Mouse (Mus musculus) erythroblast, embryonic 14.5 days (primary cell): ENCODE measurements around the gene Ube2g1. TPM values are rescaled to one million over a fixed set of nuclear protein-coding genes. Genes with fewer than 3 reads are reported as not detected.
"Not testable (repeated sequence)": the region's sequence is repeated elsewhere in the genome, so short reads cannot be mapped to it uniquely, and the experiment has no call there.

ENCODE experiments used
- H3K27me3 ChIP-seq: 2 replicates; pipeline ENCODE4 v1.6.1; 2012; ENCODE audit warnings: inconsistent platforms; ENCODE audit not compliant: control insufficient read depth
- H3K36me3 ChIP-seq: 2 replicates; pipeline ENCODE4 v1.6.1; 2012; ENCODE audit warnings: mild to moderate bottlenecking, inconsistent platforms; ENCODE audit not compliant: control insufficient read depth
- H3K4me1 ChIP-seq: 2 replicates; pipeline ENCODE4 v1.6.1; 2012; ENCODE audit warnings: inconsistent platforms; ENCODE audit not compliant: control insufficient read depth
- H3K4me3 ChIP-seq: replicated peaks from 2 replicates; pipeline ENCODE3; 2012; ENCODE audit warnings: moderate library complexity, mild to moderate bottlenecking, inconsistent platforms
- H3K9me3 ChIP-seq: 2 replicates; pipeline ENCODE4 v1.6.1; 2012; ENCODE audit warnings: low read length, inconsistent platforms, mixed read lengths; ENCODE audit not compliant: control insufficient read depth
- GATA1 ChIP-seq: IDR thresholded peaks from 2 replicates; pipeline ENCODE4 v1.6.1; 2012; ENCODE audit warnings: low read length, inconsistent platforms, mixed read lengths
- TAL1 ChIP-seq: IDR thresholded peaks from 3 replicates; pipeline ENCODE4 v1.6.1; 2012; ENCODE audit warnings: low read length, inconsistent platforms, mixed read lengths
- polyA plus RNA-seq: library from polyadenylated mRNA; stranded (reverse); fragments of >175 nt; gene quantifications from 2 replicates; pipeline ENCODE4 v1.2.3, GENCODE M21; 2012

Gene Ube2g1
- polyA plus RNA-seq, 1 experiment = 1.4 TPM

- Histone ChIP-seq H3K9me3 (no peaks in the 10 kb centered on the region), H3K36me3 (peaks cover 60% of the 10 kb centered on the region), H3K4me3 (no peak overlapping the region), H3K27me3 (no peaks in the 10 kb centered on the region), H3K4me1 (peaks cover 58% of the 10 kb centered on the region)
- no peak for TF ChIP-seq GATA1
- TF ChIP-seq TAL1 = no peak
Observed at GRCm38 (mm10) chr11:72696368-72696971, 89.4 kb downstream of the Ube2g1 start.

GRCm38 (mm10) chr11:72697323-72697722, 90.2 kb downstream of the Ube2g1 start:
- Histone ChIP-seq H3K4me3 (no peak overlapping the region), H3K36me3 (peaks cover 58% of the 10 kb centered on the region), H3K9me3 (no peaks in the 10 kb centered on the region), H3K27me3 (no peaks in the 10 kb centered on the region), H3K4me1 (peaks cover 49% of the 10 kb centered on the region)
- TF ChIP-seq GATA1 = no peak
- TF ChIP-seq TAL1 = no peak

GRCm38 (mm10) chr11:72705111-72705510, 98.0 kb downstream of the Ube2g1 start:
- not testable (repeated sequence) for H3K27me3 ChIP-seq, H3K9me3 ChIP-seq, H3K4me3 ChIP-seq, H3K4me1 ChIP-seq
- peaks cover 60% of the 10 kb centered on the region for H3K36me3 ChIP-seq

DNA sequence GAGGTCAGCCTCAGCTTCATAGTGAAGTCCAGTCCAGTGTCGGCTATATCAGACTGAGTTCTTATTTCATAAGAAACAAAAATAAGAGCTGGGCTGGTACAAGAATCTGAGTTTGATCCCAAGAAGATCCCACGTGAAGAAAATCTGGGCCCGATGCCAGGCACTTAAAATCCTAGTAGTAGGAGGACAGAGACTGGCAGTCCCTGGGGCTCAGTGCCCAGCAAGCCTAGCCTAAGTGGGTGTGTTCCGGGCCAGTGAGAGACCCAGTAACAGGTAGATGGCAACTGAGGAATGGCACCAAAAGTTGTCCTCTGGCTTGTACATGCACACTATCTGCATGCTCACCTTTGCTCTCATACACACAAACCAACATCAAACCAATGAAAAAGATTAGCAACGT, 105.6 kb downstream of the Ube2g1 start:
- Histone ChIP-seq H3K9me3 (peaks cover 2% of the 10 kb centered on the region; the same call in 1 of the 2 replicates), H3K27me3 (no peaks in the 10 kb centered on the region), H3K4me3 (no peak overlapping the region), H3K36me3 (peaks cover 69% of the 10 kb centered on the region), H3K4me1 (0 out of 2 replicates have a peak, but pooled peaks cover 2% of the 10 kb centered on the region)
- TF ChIP-seq TAL1 (no peak), GATA1 (no peak)

DNA sequence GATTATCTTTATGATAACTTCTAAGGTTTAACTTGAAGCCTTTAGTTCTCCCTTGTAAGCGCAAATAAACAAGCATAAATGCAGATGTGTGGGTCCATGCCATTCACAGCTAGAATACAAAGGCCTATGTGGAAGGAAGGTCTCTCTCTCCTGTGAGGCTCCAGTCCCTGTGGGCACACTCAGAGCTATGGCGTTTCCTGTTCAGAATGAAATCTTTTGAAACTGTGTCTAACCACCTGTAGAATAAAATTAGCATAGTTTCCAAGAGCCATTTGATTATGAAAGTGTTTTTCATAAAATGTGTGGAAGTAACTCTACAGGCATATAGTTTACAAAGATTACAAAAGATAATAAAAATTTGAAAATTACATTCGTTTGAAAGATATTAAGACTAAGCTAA, 111.1 kb downstream of the Ube2g1 start:
- Histone ChIP-seq H3K4me3 (no peak overlapping the region), H3K27me3 (no peaks in the 10 kb centered on the region), H3K9me3 (no peaks in the 10 kb centered on the region), H3K36me3 (peaks cover 76% of the 10 kb centered on the region), H3K4me1 (no peaks in the 10 kb centered on the region)
- TF ChIP-seq TAL1 = no peak
- no peak for TF ChIP-seq GATA1

DNA sequence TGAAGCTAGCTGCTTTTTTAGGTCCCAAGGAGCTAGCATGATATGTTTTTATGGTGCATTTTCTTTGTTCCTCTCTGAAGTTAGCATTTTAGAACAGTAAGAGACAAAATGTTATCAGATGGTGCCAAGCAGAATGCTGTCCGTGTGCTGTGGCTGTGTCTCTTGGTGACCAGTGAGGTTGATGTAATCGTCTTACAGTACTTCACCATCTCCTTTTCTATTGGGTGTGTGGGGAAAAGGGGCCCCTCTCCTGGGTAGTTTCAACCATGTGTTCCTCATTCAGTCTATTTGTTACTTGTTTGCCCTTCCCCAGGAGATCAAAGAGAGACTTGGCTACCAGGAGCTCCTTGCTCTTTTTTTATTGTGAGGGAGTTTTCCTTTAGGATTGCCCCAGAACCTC, 116.1 kb downstream of the Ube2g1 start:
- Histone ChIP-seq H3K27me3 (no peaks in the 10 kb centered on the region), H3K36me3 (peaks cover 69% of the 10 kb centered on the region), H3K4me3 (no peak overlapping the region), H3K4me1 (no peaks in the 10 kb centered on the region), H3K9me3 (no peaks in the 10 kb centered on the region)
- TF ChIP-seq GATA1 (no peak), TAL1 (no peak)

GRCm38 (mm10) chr11:72723871-72724270, 116.8 kb downstream of the Ube2g1 start:
- H3K36me3 ChIP-seq = peaks cover 70% of the 10 kb centered on the region

DNA sequence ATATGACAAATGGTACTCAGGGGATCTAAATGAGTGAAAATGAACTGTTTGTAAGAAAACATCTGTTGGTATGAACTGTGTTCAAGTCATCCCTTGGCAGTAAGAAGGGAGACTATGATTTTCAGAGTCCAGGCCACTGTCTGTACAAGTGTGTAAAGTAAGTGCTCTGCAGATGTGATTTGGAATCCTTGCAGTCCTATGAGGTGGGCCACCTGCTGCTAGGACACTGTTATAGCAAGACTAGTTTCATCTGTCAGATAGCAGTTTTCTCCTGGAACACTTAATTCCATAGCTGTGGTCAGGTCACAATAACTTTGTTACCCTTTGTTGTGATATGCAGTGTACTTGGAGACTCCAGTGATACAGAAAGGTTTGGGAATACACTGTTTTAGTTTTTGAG, 118.9 kb downstream of the Ube2g1 start:
- H3K4me3 ChIP-seq = no peak overlapping the region
- no peaks in the 10 kb centered on the region for H3K9me3 ChIP-seq
- no peak for TF ChIP-seq TAL1
- no peak for TF ChIP-seq GATA1
- H3K36me3 ChIP-seq = peaks cover 80% of the 10 kb centered on the region
- no peaks in the 10 kb centered on the region for H3K4me1 ChIP-seq
- no peaks in the 10 kb centered on the region for H3K27me3 ChIP-seq

More at GRCm38 (mm10) chr11:72723871-72724270, 116.8 kb downstream of the Ube2g1 start:
- Histone ChIP-seq H3K4me3 (no peak overlapping the region), H3K4me1 (no peaks in the 10 kb centered on the region), H3K27me3 (no peaks in the 10 kb centered on the region), H3K9me3 (no peaks in the 10 kb centered on the region)
- no peak for TF ChIP-seq GATA1
- no peak for TF ChIP-seq TAL1

DNA sequence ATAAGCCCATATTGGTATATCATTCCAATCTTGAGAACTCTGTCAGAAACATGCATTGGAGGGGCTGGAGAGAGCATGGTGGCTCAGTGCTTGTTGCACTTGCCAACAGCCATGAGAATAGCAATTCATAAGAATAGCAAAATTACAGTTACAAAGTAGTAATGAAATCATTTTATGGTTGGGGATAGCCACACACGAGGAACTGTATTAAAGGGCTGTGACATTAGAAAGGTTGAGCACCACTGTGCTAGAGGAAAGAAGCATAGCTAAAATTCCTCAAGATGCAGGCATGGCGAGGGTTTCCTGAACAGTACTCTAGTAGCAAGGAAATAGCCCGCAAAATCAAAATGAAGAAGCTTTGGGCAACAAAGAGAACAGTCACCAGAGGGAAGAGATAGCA, 126.7 kb downstream of the Ube2g1 start:
- Histone ChIP-seq H3K36me3 (peaks cover 93% of the 10 kb centered on the region), H3K27me3 (no peaks in the 10 kb centered on the region), H3K9me3 (no peaks in the 10 kb centered on the region), H3K4me1 (no peaks in the 10 kb centered on the region), H3K4me3 (no peak overlapping the region)
- TF ChIP-seq TAL1 = no peak
- TF ChIP-seq GATA1 = no peak
